Mouse (Mus musculus): ENCODE measurements at regions not wholly inside any gene's neighbourhood (a gene's known extent, or its start where the extent isn't known, plus 50 kb on each side); places are given as distances from the start of the nearest gene placed in this dataset.
A peak's percentile ranks its signal among the peaks of the same experiment; 100 is the strongest.

GRCm38 (mm10) chr17:88307082-88307481 lies 133.4 kb upstream of the Foxn2 start:
- DNase-seq, result no peak

- no peak for DNase-seq
These were observed 132.7 kb upstream of the Foxn2 start for GRCm38 (mm10) chr17:88307826-88308225.

GRCm38 (mm10) chr17:88312876-88313275 lies 127.6 kb upstream of the Foxn2 start:
- no peak for DNase-seq

GRCm38 (mm10) chr17:88316213-88316967 lies 124.1 kb upstream of the Foxn2 start:
- no peak for DNase-seq

- DNase-seq, result no peak
These were observed 123.2 kb upstream of the Foxn2 start for GRCm38 (mm10) chr17:88317311-88317710.

- no peak for DNase-seq
These were observed 122.7 kb upstream of the Foxn2 start for GRCm38 (mm10) chr17:88317806-88318205.

- peak; percentile 37 to 63 for DNase-seq
These were observed 122.2 kb upstream of the Foxn2 start for GRCm38 (mm10) chr17:88318207-88318791.

- DNase-seq, result no peak
These were observed 121.6 kb upstream of the Foxn2 start for GRCm38 (mm10) chr17:88318936-88319335.

GRCm38 (mm10) chr17:88320686-88321085 lies 119.8 kb upstream of the Foxn2 start:
- DNase-seq, result no peak

- DNase-seq, result no peak
These were observed 115.1 kb upstream of the Foxn2 start for GRCm38 (mm10) chr17:88325326-88325909.

GRCm38 (mm10) chr17:88325910-88326739 lies 114.4 kb upstream of the Foxn2 start:
- no peak for DNase-seq

GRCm38 (mm10) chr17:88326740-88327123 lies 113.8 kb upstream of the Foxn2 start:
- DNase-seq, result no peak

GRCm38 (mm10) chr17:88327791-88328190 lies 112.7 kb upstream of the Foxn2 start:
- no peak for DNase-seq

GRCm38 (mm10) chr17:88328807-88329206 lies 111.7 kb upstream of the Foxn2 start:
- DNase-seq, result no peak

- DNase-seq, result peak; percentile 64 to 66
These were observed 110.8 kb upstream of the Foxn2 start for GRCm38 (mm10) chr17:88329715-88330114.

GRCm38 (mm10) chr17:88330129-88330528 lies 110.4 kb upstream of the Foxn2 start:
- DNase-seq, result no peak

- DNase-seq, result no peak
These were observed 106.7 kb upstream of the Foxn2 start for GRCm38 (mm10) chr17:88333816-88334215.

- no peak for DNase-seq
These were observed 105.2 kb upstream of the Foxn2 start for GRCm38 (mm10) chr17:88335271-88335670.

GRCm38 (mm10) chr17:88336140-88336769 lies 104.3 kb upstream of the Foxn2 start:
- DNase-seq, result peak; percentile 22 to 38

GRCm38 (mm10) chr17:88337649-88338404 lies 102.7 kb upstream of the Foxn2 start:
- DNase-seq, result no peak

GRCm38 (mm10) chr17:88341141-88341540 lies 99.4 kb upstream of the Foxn2 start:
- no peak for DNase-seq

GRCm38 (mm10) chr17:88341599-88341998 lies 98.9 kb upstream of the Foxn2 start:
- DNase-seq, result no peak
